Comparison of ENCODE assay signal across 9 mouse cellular contexts in the genomic region with DNA sequence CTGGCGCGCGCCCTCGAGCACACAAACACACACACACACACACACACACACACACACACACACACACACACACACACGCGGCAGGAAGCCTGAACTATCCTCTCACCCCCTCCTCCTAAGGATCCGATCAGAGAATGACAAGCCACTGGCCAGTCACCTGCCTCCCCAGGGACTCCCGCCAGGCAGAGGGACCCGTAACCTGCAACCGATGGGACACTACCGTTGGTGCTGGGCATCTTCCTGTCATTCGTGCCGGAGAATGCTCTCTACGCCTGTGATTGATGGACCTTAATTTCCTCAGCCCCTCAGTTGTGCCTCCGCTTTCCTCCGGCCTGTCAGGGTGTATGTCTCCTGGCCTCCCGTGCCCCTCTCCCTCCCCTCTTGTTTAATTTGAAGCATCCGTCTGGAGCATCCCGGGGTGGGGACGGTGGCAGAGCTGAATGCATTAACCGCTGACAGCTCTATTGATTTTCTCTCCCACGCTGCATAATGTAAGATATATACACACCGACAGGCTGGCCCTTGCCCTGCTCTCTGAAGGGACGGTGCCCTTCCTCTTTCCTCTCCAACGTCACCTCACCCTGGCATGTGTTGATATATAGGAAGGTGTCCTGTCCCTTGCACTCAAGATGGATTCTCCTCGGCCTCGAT. TPM values are rescaled to one million over a fixed set of nuclear protein-coding genes. Genes with fewer than 3 reads are reported as not detected.
DNase-seq lines count a peak whose midpoint lies in the region; ATAC-seq lines count a peak whose summit lies in the region.
"Had no signal": no experiment of that assay in that cellular context is flagged by ENCODE, and none has a peak within 500 bp of the region (broad histone marks: within the 10 kb centered on the region; RNA-seq: fewer than 3 reads in every experiment).

No protein-coding gene starts in this region.

- 0 out of 2 replicates have a peak overlapping the region, but pooled peaks have one; percentile 1 for H3K4me3 ChIP-seq in hindbrain, embryonic 10.5 days
- no peak overlapping the region for H3K4me3 ChIP-seq in midbrain, embryonic 11.5 days (ENCODE audit: low read depth, low read length)
- no peak overlapping the region for H3K4me3 ChIP-seq in neural tube, embryonic 12.5 days
- H3K4me3 ChIP-seq in kidney, embryonic 16.5 days (ENCODE audit: low read length) = no peak overlapping the region
- H3K4me3 ChIP-seq: limb, embryonic 15.5 days had no signal

- H3K4me2 ChIP-seq in midbrain, embryonic 11.5 days = no peak overlapping the region; the same call in 1 of the 2 replicates
- H3K4me2 ChIP-seq in neural tube, embryonic 12.5 days (replicated peaks) = peak overlapping the region; percentile 27
- no peak overlapping the region for H3K4me2 ChIP-seq in kidney, embryonic 16.5 days (replicated peaks; ENCODE audit: low read depth, low read length)
- H3K4me2 ChIP-seq: limb, embryonic 15.5 days had no signal

- H3K9ac ChIP-seq in midbrain, embryonic 11.5 days (ENCODE audit: low read length) = no peak overlapping the region
- H3K9ac ChIP-seq in neural tube, embryonic 12.5 days = no peak overlapping the region
- no peak overlapping the region for H3K9ac ChIP-seq in kidney, embryonic 16.5 days (replicated peaks; ENCODE audit: low read length)
- H3K9ac ChIP-seq: limb, embryonic 15.5 days had no signal

- no peaks in the 10 kb centered on the region for H3K36me3 ChIP-seq in hindbrain, embryonic 10.5 days
- no peaks in the 10 kb centered on the region for H3K36me3 ChIP-seq in midbrain, embryonic 11.5 days (ENCODE audit: control insufficient read depth, insufficient read depth, low read length)
- H3K36me3 ChIP-seq in neural tube, embryonic 12.5 days = no peaks in the 10 kb centered on the region
- no peaks in the 10 kb centered on the region for H3K36me3 ChIP-seq in kidney, embryonic 16.5 days (ENCODE audit: insufficient read depth, low read length)
- H3K36me3 ChIP-seq: limb, embryonic 15.5 days had no signal

- 40% methylated on average over 27 of the region's 27 CpGs for WGBS in hindbrain, embryonic 10.5 days
- WGBS in midbrain, embryonic 11.5 days = 55% methylated on average over 27 of the region's 27 CpGs
- WGBS in neural tube, embryonic 12.5 days = 32% methylated on average over 24 of the region's 27 CpGs
- 32% methylated on average over 27 of the region's 27 CpGs for WGBS in kidney, embryonic 16.5 days

- peak overlapping the region; percentile 73 for H3K27ac ChIP-seq in hindbrain, embryonic 10.5 days
- peak overlapping the region; percentile 51 for H3K27ac ChIP-seq in midbrain, embryonic 11.5 days (ENCODE audit: low read depth, low read length)
- H3K27ac ChIP-seq in neural tube, embryonic 12.5 days = peak overlapping the region; percentile 33; the same call in 1 of the 2 replicates
- no peak overlapping the region for H3K27ac ChIP-seq in kidney, embryonic 16.5 days (ENCODE audit: low read length)
- H3K27ac ChIP-seq: limb, embryonic 15.5 days had no signal

- H3K27me3 ChIP-seq in hindbrain, embryonic 10.5 days (ENCODE audit: insufficient read depth, poor library complexity, severe bottlenecking) = peaks cover 26% of the 10 kb centered on the region
- no peaks in the 10 kb centered on the region for H3K27me3 ChIP-seq in midbrain, embryonic 11.5 days (ENCODE audit: control insufficient read depth, insufficient read depth, low read length)
- H3K27me3 ChIP-seq in neural tube, embryonic 12.5 days (replicated peaks) = 0 out of 2 replicates have a peak, but pooled peaks cover 3% of the 10 kb centered on the region
- peaks cover 5% of the 10 kb centered on the region; the same call in 1 of the 2 replicates for H3K27me3 ChIP-seq in kidney, embryonic 16.5 days (ENCODE audit: insufficient read depth, low read length)

- DNase-seq in MN1 (ENCODE audit: low spot score) = peak; percentile 19
- peak; percentile 46 for DNase-seq in hindbrain, embryonic 10.5 days (ENCODE audit: low spot score)
- DNase-seq in midbrain, embryonic 11.5 days (ENCODE audit: low spot score, missing footprints) = no peak
- DNase-seq in adrenal gland, adult 8-10 months = no peak
- DNase-seq in adrenal gland, postnatal 10 days = no peak

- peak; percentile 82 for ATAC-seq in midbrain, embryonic 11.5 days (ENCODE audit: low FRiP score)
- peak; percentile 53; the same call in 1 of the 2 replicates for ATAC-seq in neural tube, embryonic 12.5 days (ENCODE audit: low FRiP score, low read depth)
- no peak for ATAC-seq in kidney, embryonic 16.5 days (ENCODE audit: low FRiP score, low TSS enrichment)
- ATAC-seq: inflammation-experienced regulatory T-cells, adult 6 months had no signal

- peaks cover 32% of the 10 kb centered on the region for H3K4me1 ChIP-seq in hindbrain, embryonic 10.5 days (replicated peaks)
- H3K4me1 ChIP-seq in midbrain, embryonic 11.5 days (ENCODE audit: control insufficient read depth, insufficient read depth, low read length) = no peaks in the 10 kb centered on the region; the same call in 1 of the 2 replicates
- H3K4me1 ChIP-seq in neural tube, embryonic 12.5 days = peaks cover 10% of the 10 kb centered on the region; the same call in 1 of the 2 replicates
- H3K4me1 ChIP-seq in kidney, embryonic 16.5 days (ENCODE audit: insufficient read depth, low read length) = no peaks in the 10 kb centered on the region

- no peaks in the 10 kb centered on the region for H3K9me3 ChIP-seq in hindbrain, embryonic 10.5 days
- no peaks in the 10 kb centered on the region for H3K9me3 ChIP-seq in midbrain, embryonic 11.5 days (ENCODE audit: control insufficient read depth, low read length)
- H3K9me3 ChIP-seq in neural tube, embryonic 12.5 days = no peaks in the 10 kb centered on the region
- no peaks in the 10 kb centered on the region for H3K9me3 ChIP-seq in kidney, embryonic 16.5 days (ENCODE audit: low read length)
- H3K9me3 ChIP-seq: limb, embryonic 15.5 days had no signal

RNA-seq across cellular contexts. Expression of a gene that starts 11.2 kb away (rescaled TPM):
- polyA plus RNA-seq in hindbrain, embryonic 10.5 days (2016; fragmentation: Nextera tagmentation; extraction: Ambion mirVana) = 959 and 1,042 TPM in 2 replicates
- polyA plus RNA-seq in midbrain, embryonic 11.5 days (2014; fragmentation: Nextera tagmentation; extraction: Ambion mirVana) = 839 and 977 TPM in 2 replicates
- 855 and 903 TPM in 2 replicates for polyA plus RNA-seq in neural tube, embryonic 12.5 days (2016; fragmentation: Nextera tagmentation; extraction: Ambion mirVana)
- 1,000 to 10,000 TPM; 1,051 to 1,434 (median 1,137) TPM for total RNA-seq in adrenal gland, adult 8-10 months (2022)
- 1,000 to 10,000 TPM; 1,144 to 1,253 TPM for total RNA-seq in adrenal gland, postnatal 10 days (2021)
- polyA plus RNA-seq in kidney, embryonic 16.5 days (2015; fragmentation: Nextera tagmentation; extraction: Ambion mirVana) = 802 and 841 TPM in 2 replicates

RNA-seq across cellular contexts. Expression of a gene that starts 18.1 kb away (rescaled TPM):
- polyA plus RNA-seq in hindbrain, embryonic 10.5 days (2016; fragmentation: Nextera tagmentation; extraction: Ambion mirVana) = 15.6 and 15.9 TPM in 2 replicates
- polyA plus RNA-seq in midbrain, embryonic 11.5 days (2014; fragmentation: Nextera tagmentation; extraction: Ambion mirVana) = 11.0 and 11.4 TPM in 2 replicates
- 21.6 and 23.8 TPM in 2 replicates for polyA plus RNA-seq in neural tube, embryonic 12.5 days (2016; fragmentation: Nextera tagmentation; extraction: Ambion mirVana)
- total RNA-seq in adrenal gland, adult 8-10 months (2022) = 100 to 1,000 TPM in 2 of 4 experiments, 10 to 100 TPM in 2; 75.1 to 107 (median 88.6) TPM
- 10 to 100 TPM; 61.1 to 63.0 TPM for total RNA-seq in adrenal gland, postnatal 10 days (2021)
- polyA plus RNA-seq in kidney, embryonic 16.5 days (2015; fragmentation: Nextera tagmentation; extraction: Ambion mirVana) = 20.4 and 21.5 TPM in 2 replicates

Comparison
In these comparisons a context has a peak if more than half of its experiments do, and no peak if none do; other contexts are left out.
1. DNase-seq: peak in MN1 (single experiment) and hindbrain, embryonic 10.5 days (single experiment); none in midbrain, embryonic 11.5 days (single experiment), adrenal gland, adult 8-10 months (single experiment) and adrenal gland, postnatal 10 days (single experiment).